Mouse (Mus musculus) limb, embryonic 14.5 days (tissue): ENCODE data around the gene Wfdc13. TPM values are rescaled to one million over a fixed set of nuclear protein-coding genes. Genes with fewer than 3 reads are reported as not detected.
A peak's percentile ranks its signal among the peaks of the same experiment; 100 is the strongest.
"Not testable (repeated sequence)": the region's sequence is repeated elsewhere in the genome, so short reads cannot be mapped to it uniquely, and the experiment has no call there.

Experiments used
- ATAC-seq: fragments of 200-750 bp; cut with Nextera tagmentation; 2 replicates; pipeline ENCODE4 v1.8.0; 2017; ENCODE audit warnings: low read depth, moderate number of reproducible peaks, moderate TSS enrichment; ENCODE audit not compliant: low FRiP score
- DNase-seq: peaks from one replicate; pipeline ENCODE4 v3.0.0-alpha.2; 2015; ENCODE audit warnings: low spot score
- H3K27ac ChIP-seq: fragments of 300-500 bp; sonication (generic); replicated peaks from 2 replicates; pipeline ENCODE4 v1.5.1; 2014; ENCODE audit warnings: low read depth, mild to moderate bottlenecking, low read length, moderate library complexity, mixed read lengths
- H3K27me3 ChIP-seq: fragments of 300-500 bp; sonication (generic); 2 replicates; pipeline ENCODE4 v1.6.1; 2014; ENCODE audit warnings: low read length, mixed read lengths; ENCODE audit not compliant: control insufficient read depth, insufficient read depth
- H3K36me3 ChIP-seq: fragments of 300-500 bp; sonication (generic); 2 replicates; pipeline ENCODE4 v1.6.1; 2014; ENCODE audit warnings: mild to moderate bottlenecking, low read length, moderate library complexity, mixed read lengths; ENCODE audit not compliant: control insufficient read depth, insufficient read depth
- H3K4me1 ChIP-seq: fragments of 300-500 bp; sonication (generic); 2 replicates; pipeline ENCODE4 v1.6.1; 2014; ENCODE audit warnings: antibody characterized with exemption, low read length, mixed read lengths; ENCODE audit not compliant: control insufficient read depth, insufficient read depth
- H3K4me2 ChIP-seq: fragments of 300-500 bp; sonication (generic); replicated peaks from 2 replicates; pipeline ENCODE4 v1.6.1; 2014; ENCODE audit warnings: low read depth, mild to moderate bottlenecking, low read length, moderate library complexity; ENCODE audit not compliant: severe bottlenecking
- H3K4me3 ChIP-seq: fragments of 300-500 bp; sonication (generic); replicated peaks from 2 replicates; pipeline ENCODE4 v1.5.1; 2014; ENCODE audit warnings: low read length
- H3K9ac ChIP-seq: fragments of 300-500 bp; sonication (generic); 2 replicates; pipeline ENCODE4 v1.6.1; 2014; ENCODE audit warnings: mild to moderate bottlenecking, low read depth, low read length, moderate library complexity; ENCODE audit not compliant: severe bottlenecking
- H3K9me3 ChIP-seq: fragments of 300-500 bp; sonication (generic); 2 replicates; pipeline ENCODE4 v1.6.1; 2016; ENCODE audit warnings: low read length; ENCODE audit not compliant: control insufficient read depth
- POLR2A ChIP-seq: fragments of 200-500 bp; IDR thresholded peaks from 2 replicates; pipeline ENCODE4 v1.8.0; 2012; ENCODE audit warnings: inconsistent platforms, mild to moderate bottlenecking, moderate library complexity, borderline replicate concordance; ENCODE audit not compliant: insufficient read depth, insufficient read length; ENCODE audit errors: extremely low read depth
- WGBS: fragments of 180-500 bp; shearing (Covaris S2); extraction: QIAGEN DNeasy Blood & Tissue Kit; methylation state at CpG from one replicate; pipeline ENCODE4 v1.1.7; 2014; 5-methylcytosine and 5-hydroxymethylcytosine counted together
- polyA plus RNA-seq, 2 experiments: library from polyadenylated mRNA; depleted of rRNA in 1 of 2; stranded (reverse) in 1 of 2; unstranded in 1 of 2; fragments of >200 nt; fragmentation: Nextera tagmentation in 1 of 2; extraction: Ambion mirVana in 1 of 2; gene quantifications; 2 replicates each; pipeline versions ENCODE4 v1.2.1 to v1.2.3; 2012 to 2014

The Wfdc13 gene
- polyA plus RNA-seq, 2 experiments = 0.08 to 0.18 TPM

DNA sequence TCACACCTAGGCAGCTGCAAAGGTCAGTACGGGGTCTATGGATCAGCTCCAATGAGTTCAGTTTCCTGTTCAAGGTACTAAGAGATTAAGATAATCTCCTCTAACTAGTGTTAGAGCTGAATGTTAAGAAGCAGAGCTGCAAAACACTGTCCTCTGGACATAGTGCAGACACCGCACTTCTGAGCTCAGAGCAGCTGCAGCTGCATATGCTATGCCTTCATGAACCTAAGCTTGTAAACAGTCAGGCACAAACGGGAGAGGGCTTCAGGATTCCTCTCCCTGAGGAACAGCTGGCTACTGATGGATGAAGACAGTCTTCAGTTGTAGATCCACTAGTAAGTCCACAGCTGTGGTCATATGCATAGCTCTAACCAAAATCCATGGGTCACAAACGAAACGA lies 16.1 kb downstream of the Wfdc13 start:
- peak; percentile 19 for DNase-seq
- ATAC-seq = no peak; the same call in 1 of the 2 replicates
- WGBS = 68% methylated on average over 5 of the region's 5 CpGs

DNA sequence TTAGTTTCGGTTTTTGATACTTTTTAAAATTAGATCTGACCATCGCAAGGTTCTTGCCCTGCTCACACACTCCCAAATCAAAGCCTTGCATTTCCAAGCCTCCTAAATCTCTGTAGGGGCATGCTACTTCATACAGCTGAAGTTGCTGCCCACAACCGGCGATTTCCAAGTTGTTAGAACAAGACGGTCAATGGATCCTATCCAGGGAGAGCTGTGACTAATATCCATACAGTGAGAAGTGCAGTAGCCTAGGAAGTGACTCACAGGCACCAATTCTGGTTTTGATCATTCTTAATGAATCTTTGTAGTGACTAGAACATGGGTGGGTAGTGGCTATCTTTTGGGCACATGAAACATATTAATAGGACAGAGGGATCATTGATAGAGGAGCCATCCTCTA lies 16.9 kb downstream of the Wfdc13 start:
- ATAC-seq = no peak
- DNase-seq = no peak
- no peaks in the 10 kb centered on the region for H3K9me3 ChIP-seq
- H3K4me3 ChIP-seq = no peak overlapping the region
- no peaks in the 10 kb centered on the region for H3K4me1 ChIP-seq
- no peak overlapping the region for H3K9ac ChIP-seq
- H3K27ac ChIP-seq = no peak overlapping the region
- no peak overlapping the region for H3K4me2 ChIP-seq
- WGBS = 90% methylated on average over 5 of the region's 5 CpGs
- no peak for TF ChIP-seq POLR2A
- H3K27me3 ChIP-seq = no peaks in the 10 kb centered on the region
- no peaks in the 10 kb centered on the region for H3K36me3 ChIP-seq

More for the DNA sequence above, 16.1 kb downstream of the Wfdc13 start:
- Histone ChIP-seq H3K4me1 (no peaks in the 10 kb centered on the region), H3K9ac (no peak overlapping the region), H3K4me2 (no peak overlapping the region), H3K27me3 (no peaks in the 10 kb centered on the region), H3K9me3 (no peaks in the 10 kb centered on the region), H3K27ac (no peak overlapping the region), H3K36me3 (no peaks in the 10 kb centered on the region), H3K4me3 (no peak overlapping the region)
- no peak for TF ChIP-seq POLR2A

DNA sequence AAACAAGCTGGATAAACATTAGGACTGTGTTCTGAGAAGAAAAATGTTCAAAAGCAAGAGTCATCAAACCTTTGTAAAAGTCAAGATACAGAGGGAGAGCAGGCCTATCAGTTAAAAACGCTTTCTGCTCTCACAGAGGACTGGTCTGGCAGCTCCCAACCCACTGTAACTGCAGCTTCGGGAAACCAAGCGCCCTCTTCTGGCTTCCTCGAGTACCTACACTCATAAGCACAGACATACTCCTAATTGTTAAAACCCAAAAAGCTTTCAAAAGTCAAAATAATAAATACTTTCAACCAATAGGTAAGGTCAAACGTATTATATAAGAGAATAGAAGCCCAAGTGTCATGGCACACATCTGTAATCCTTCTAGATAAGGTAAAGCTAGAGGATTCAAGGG lies 19.3 kb downstream of the Wfdc13 start:
- Histone ChIP-seq H3K27me3 (no peaks in the 10 kb centered on the region), H3K36me3 (no peaks in the 10 kb centered on the region), H3K4me2 (no peak overlapping the region), H3K27ac (no peak overlapping the region), H3K9me3 (no peaks in the 10 kb centered on the region), H3K4me1 (no peaks in the 10 kb centered on the region), H3K9ac (no peak overlapping the region), H3K4me3 (no peak overlapping the region)
- WGBS = 78% methylated on average over 5 of the region's 5 CpGs
- DNase-seq (no peak), ATAC-seq (no peak)
- TF ChIP-seq POLR2A = no peak

DNA sequence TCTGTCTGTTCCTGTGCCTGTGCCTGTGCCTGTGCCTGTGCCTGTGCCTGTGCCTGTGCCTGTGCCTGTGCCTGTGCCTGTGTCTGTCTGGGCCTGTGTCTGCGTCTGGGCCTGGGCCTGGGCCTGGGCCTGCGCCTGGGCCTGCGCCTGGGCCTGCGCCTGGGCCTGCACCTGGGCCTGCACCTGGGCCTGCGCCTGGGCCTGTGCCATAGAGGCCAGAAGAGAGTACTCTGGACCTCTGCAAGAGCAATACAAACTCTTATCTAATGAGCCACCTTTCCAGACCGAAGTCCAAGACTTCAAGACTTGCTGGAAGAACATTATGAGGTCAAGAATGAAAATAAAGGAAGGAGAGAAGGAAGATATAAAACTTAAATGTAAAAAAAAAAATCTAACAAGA lies 20.4 kb downstream of the Wfdc13 start:
- Histone ChIP-seq H3K9me3 (no peaks in the 10 kb centered on the region), H3K4me1 (no peaks in the 10 kb centered on the region), H3K27me3 (no peaks in the 10 kb centered on the region), H3K9ac (no peak overlapping the region), H3K4me3 (no peak overlapping the region), H3K4me2 (no peak overlapping the region), H3K36me3 (no peaks in the 10 kb centered on the region), H3K27ac (no peak overlapping the region)
- DNase-seq (no peak), ATAC-seq (no peak)
- 82% methylated on average over 6 of the region's 6 CpGs for WGBS
- no peak for TF ChIP-seq POLR2A

DNA sequence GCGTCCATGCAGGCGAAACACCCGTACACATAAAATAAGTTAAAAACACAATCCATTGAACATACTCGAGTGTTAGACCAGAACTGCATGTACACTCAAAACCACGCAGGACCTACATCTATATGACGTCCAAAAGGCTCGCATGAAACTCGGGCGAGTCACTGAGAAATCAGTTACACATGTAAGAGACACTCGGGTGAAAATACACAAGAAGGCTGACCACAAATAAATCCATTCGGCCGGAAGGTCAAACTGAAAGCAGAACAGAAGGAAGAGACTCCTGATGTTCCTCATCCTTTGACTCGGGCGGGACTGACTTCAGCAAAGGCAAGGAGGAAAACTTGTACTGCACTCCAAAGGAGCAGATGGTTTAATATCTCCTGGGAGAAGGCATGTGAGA lies 21.1 kb downstream of the Wfdc13 start:
- Histone ChIP-seq H3K4me1 (no peaks in the 10 kb centered on the region), H3K4me3 (no peak overlapping the region), H3K27me3 (no peaks in the 10 kb centered on the region), H3K27ac (no peak overlapping the region), H3K9me3 (no peaks in the 10 kb centered on the region), H3K4me2 (no peak overlapping the region), H3K9ac (no peak overlapping the region), H3K36me3 (no peaks in the 10 kb centered on the region)
- DNase-seq = no peak
- no peak for TF ChIP-seq POLR2A
- 88% methylated on average over 14 of the region's 14 CpGs for WGBS
- no peak for ATAC-seq

DNA sequence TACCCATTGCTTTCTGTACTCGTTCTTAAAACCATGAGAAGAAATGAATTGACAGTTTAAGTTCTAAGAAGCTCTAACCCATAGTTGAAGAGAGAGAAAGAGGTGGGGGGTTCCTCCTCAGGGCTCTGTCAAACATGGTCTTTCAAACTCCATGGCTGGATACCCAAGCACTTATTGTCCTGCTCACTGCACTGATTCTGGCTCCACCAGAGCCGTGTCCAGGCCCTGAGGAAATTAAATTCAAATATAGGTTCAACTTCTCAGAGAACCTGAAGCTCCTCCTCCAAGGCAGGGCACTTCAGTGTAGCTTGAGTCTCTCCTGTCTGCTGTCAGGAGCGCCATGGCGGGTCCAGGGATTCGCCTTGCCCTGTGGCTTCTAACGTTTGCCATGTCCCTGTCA lies 30.1 kb downstream of the Wfdc13 start, which contains the start of gene Spint5:
Gene Spint5 (plus strand): TSS at position 301 of the 400 bp plus-strand sequence.
- no peak within 1 kb of the TSS for H3K27ac ChIP-seq

DNA sequence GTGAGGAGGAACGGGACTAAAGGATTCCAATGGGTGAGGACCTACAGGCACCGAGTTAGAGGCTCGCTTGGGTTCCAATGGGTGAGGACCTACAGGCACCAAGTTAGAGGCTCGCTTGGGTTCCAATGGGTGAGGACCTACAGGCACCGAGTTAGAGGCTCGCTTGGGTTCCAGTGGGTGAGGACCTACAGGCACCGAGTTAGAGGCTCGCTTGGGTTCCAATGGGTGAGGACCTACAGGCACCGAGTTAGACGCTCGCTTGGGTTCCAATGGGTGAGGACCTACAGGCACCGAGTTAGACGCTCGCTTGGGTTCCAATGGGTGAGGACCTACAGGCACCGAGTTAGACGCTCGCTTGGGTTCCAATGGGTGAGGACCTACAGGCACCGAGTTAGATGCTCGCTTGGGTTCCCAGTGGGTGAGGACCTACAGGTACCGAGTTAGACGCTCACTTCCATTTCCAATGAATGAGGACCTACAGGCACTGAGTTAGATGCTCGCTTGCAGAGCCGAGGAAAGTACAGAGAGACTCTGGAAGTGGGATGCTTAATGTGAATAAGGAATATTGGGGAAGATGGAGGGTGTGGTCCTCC lies 31.4 kb downstream of the Wfdc13 start:
- not testable (repeated sequence) for H3K27me3 ChIP-seq, H3K9ac ChIP-seq, DNase-seq, H3K4me3 ChIP-seq, H3K4me2 ChIP-seq, H3K9me3 ChIP-seq, H3K27ac ChIP-seq, ATAC-seq, H3K4me1 ChIP-seq, H3K36me3 ChIP-seq
- WGBS = 94% methylated on average over 19 of the region's 23 CpGs

More for the DNA sequence above, 30.1 kb downstream of the Wfdc13 start, which contains the start of gene Spint5:
- Histone ChIP-seq H3K9me3 (no peaks in the 10 kb centered on the region), H3K4me2 (no peak within 1 kb of the TSS), H3K4me1 (no peaks in the 10 kb centered on the region), H3K27me3 (no peaks in the 10 kb centered on the region), H3K36me3 (no peaks in the 10 kb centered on the region), H3K4me3 (no peak within 1 kb of the TSS), H3K9ac (no peak within 1 kb of the TSS)
- TF ChIP-seq POLR2A = no peak
- WGBS = 76% methylated on average over 6 of the region's 6 CpGs
- no peak for DNase-seq
- no peak for ATAC-seq
